Mouse (Mus musculus) heart, embryonic 11.5 days (tissue): ENCODE results near the gene Pbld2. TPM values are rescaled to one million over a fixed set of nuclear protein-coding genes. Genes with fewer than 3 reads are reported as not detected.
"Not testable (repeated sequence)": the region's sequence is repeated elsewhere in the genome, so short reads cannot be mapped to it uniquely, and the experiment has no call there.

Experiments used
- ATAC-seq: fragments of 200-750 bp; cut with Nextera tagmentation; replicated peaks from 2 replicates; pipeline ENCODE4 v1.8.0; 2017; ENCODE audit warnings: moderate library complexity; ENCODE audit not compliant: insufficient number of reproducible peaks, low FRiP score, low TSS enrichment
- H3K27ac ChIP-seq: fragments of 300-500 bp; sonication (generic); 2 replicates; pipeline ENCODE4 v1.5.1; 2014; ENCODE audit warnings: mild to moderate bottlenecking, low read depth, low read length
- H3K27me3 ChIP-seq: fragments of 300-500 bp; sonication (generic); 2 replicates; pipeline ENCODE4 v1.6.1; 2014; ENCODE audit warnings: mild to moderate bottlenecking, low read length, mixed read lengths; ENCODE audit not compliant: control insufficient read depth, insufficient read depth
- H3K36me3 ChIP-seq: fragments of 300-500 bp; sonication (generic); 2 replicates; pipeline ENCODE4 v1.6.1; 2014; ENCODE audit warnings: mild to moderate bottlenecking, low read length, moderate library complexity, mixed read lengths; ENCODE audit not compliant: control insufficient read depth, insufficient read depth
- H3K4me1 ChIP-seq: fragments of 300-500 bp; sonication (generic); 2 replicates; pipeline ENCODE4 v1.6.1; 2014; ENCODE audit warnings: low read length; ENCODE audit not compliant: control insufficient read depth, insufficient read depth
- H3K4me2 ChIP-seq: fragments of 300-500 bp; sonication (generic); 2 replicates; pipeline ENCODE4 v1.6.1; 2014; ENCODE audit warnings: mild to moderate bottlenecking, moderate library complexity
- H3K4me3 ChIP-seq: fragments of 300-500 bp; sonication (generic); 2 replicates; pipeline ENCODE4 v1.5.1; 2014; ENCODE audit warnings: low read depth, low read length
- H3K9ac ChIP-seq: fragments of 300-500 bp; sonication (generic); 2 replicates; pipeline ENCODE4 v1.6.1; 2014; ENCODE audit warnings: mild to moderate bottlenecking, low read depth, low read length, moderate library complexity
- H3K9me3 ChIP-seq: fragments of 300-500 bp; sonication (generic); replicated peaks from 2 replicates; pipeline ENCODE4 v1.6.1; 2016; ENCODE audit warnings: low read length; ENCODE audit not compliant: control insufficient read depth
- WGBS: fragments of 180-500 bp; shearing (Covaris S2); extraction: QIAGEN DNeasy Blood & Tissue Kit; methylation state at CpG from one replicate; pipeline ENCODE4 v1.1.7; 2014; ENCODE audit not compliant: insufficient replicate concordance; 5-methylcytosine and 5-hydroxymethylcytosine counted together
- polyA plus RNA-seq: library from polyadenylated mRNA; unstranded; fragments of >200 nt; fragmentation: Nextera tagmentation; extraction: Ambion mirVana; gene quantifications from 2 replicates; pipeline ENCODE4 v1.2.1, GENCODE M21; 2014

Gene Pbld2
- polyA plus RNA-seq, 1 experiment from 2014 or later, result 0.67 TPM

DNA sequence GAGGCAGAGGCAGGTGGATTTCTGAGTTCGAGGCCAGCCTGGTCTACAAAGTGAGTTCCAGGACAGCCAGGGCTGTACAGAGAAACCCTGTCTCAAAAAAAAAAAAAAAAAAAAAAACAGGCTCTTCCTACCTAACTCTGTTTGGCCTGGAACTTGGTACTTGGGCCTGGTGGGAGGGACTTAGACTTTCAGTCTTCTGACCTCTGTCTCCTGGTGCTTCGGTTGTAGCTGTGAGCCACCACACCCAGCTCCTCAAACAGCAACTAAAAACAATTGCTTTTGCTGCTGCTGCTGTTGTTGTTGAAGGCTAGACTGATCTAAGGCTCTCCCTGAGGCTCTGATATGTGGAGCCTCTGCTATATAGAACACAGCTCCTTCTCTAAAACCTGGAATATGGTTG, 25.0 kb downstream of the Pbld2 start:
- H3K36me3 ChIP-seq, result no peaks in the 10 kb centered on the region
- H3K4me2 ChIP-seq, result no peak overlapping the region
- no peaks in the 10 kb centered on the region for H3K4me1 ChIP-seq
- no peak for ATAC-seq
- H3K9me3 ChIP-seq, result no peaks in the 10 kb centered on the region
- no peak overlapping the region for H3K4me3 ChIP-seq
- 70% methylated on average over 1 of the region's 2 CpGs for WGBS
- no peak overlapping the region for H3K27ac ChIP-seq
- no peak overlapping the region for H3K9ac ChIP-seq
- H3K27me3 ChIP-seq, result no peaks in the 10 kb centered on the region

DNA sequence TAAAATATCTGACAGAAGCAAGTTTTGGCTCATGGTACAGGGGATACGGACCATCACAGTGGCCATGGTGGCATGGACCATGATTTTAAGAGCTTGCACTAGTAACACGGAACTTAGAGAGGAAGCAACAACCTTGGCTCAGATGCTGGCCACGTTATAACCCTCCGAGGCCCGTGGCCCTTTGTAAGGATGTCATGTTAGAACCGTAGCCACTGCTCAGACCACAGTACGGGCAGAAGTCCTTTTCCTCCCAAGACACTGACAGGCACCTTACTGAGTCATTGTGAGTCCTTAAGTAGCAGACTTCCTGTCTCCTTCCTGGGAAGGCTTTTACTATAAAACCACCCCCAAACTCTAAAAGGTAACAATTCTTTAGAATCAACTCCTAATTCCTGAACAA, 27.2 kb downstream of the Pbld2 start:
- H3K27ac ChIP-seq, result no peak overlapping the region
- H3K9ac ChIP-seq, result no peak overlapping the region
- H3K27me3 ChIP-seq, result no peaks in the 10 kb centered on the region
- no peaks in the 10 kb centered on the region for H3K36me3 ChIP-seq
- WGBS, result 76% methylated on average over 7 of the region's 7 CpGs
- no peak overlapping the region for H3K4me2 ChIP-seq
- no peaks in the 10 kb centered on the region for H3K4me1 ChIP-seq
- H3K4me3 ChIP-seq, result no peak overlapping the region
- no peaks in the 10 kb centered on the region for H3K9me3 ChIP-seq
- ATAC-seq, result no peak

DNA sequence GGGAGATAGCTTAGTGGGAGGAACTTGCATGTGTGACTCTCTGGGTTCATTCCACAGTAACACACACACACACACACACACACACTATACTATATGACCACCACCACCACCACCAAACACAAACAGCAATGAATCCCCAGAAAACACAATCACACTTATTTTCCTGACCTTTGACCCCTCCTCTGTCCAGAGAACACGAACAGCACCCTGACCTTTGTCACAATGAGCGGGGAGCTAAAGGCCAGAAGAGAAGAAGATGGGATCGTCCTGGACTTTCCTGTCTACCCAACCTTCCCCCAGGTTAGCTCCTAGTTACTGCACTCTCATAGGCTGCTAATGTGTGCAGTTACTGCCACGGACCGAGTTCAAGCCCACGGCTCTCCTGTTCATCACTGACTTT, 27.9 kb downstream of the Pbld2 start:
- Histone ChIP-seq H3K4me2 (no peak overlapping the region), H3K9ac (no peak overlapping the region), H3K27ac (no peak overlapping the region), H3K9me3 (no peaks in the 10 kb centered on the region), H3K36me3 (no peaks in the 10 kb centered on the region), H3K4me1 (no peaks in the 10 kb centered on the region), H3K27me3 (no peaks in the 10 kb centered on the region), H3K4me3 (no peak overlapping the region)
- 75% methylated on average over 6 of the region's 6 CpGs for WGBS
- ATAC-seq, result no peak

DNA sequence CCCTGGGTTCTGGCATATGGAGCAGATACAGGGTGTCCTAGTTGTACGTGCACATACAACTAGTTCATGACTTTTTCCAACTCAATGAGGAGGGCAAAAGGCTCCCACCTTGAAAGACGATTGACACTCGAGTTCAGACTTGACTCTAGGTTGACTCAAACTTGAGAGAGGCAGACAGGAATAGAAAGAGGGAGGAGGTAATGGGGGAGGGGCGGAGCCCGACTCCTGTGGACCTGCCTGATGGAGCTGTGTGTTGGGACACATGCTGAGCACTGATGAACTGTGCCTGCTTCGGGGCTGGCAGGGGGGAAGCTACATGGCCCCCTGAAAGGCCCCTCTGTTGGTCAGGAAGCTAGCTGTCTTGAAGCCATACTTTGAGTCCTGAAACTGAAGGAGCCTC, 28.9 kb downstream of the Pbld2 start:
- H3K27me3 ChIP-seq, result no peaks in the 10 kb centered on the region
- H3K4me1 ChIP-seq, result no peaks in the 10 kb centered on the region
- no peak overlapping the region for H3K9ac ChIP-seq
- no peaks in the 10 kb centered on the region for H3K36me3 ChIP-seq
- no peaks in the 10 kb centered on the region for H3K9me3 ChIP-seq
- WGBS, result 44% methylated on average over 6 of the region's 6 CpGs
- ATAC-seq, result no peak
- H3K4me3 ChIP-seq, result no peak overlapping the region
- no peak overlapping the region for H3K27ac ChIP-seq
- no peak overlapping the region for H3K4me2 ChIP-seq

DNA sequence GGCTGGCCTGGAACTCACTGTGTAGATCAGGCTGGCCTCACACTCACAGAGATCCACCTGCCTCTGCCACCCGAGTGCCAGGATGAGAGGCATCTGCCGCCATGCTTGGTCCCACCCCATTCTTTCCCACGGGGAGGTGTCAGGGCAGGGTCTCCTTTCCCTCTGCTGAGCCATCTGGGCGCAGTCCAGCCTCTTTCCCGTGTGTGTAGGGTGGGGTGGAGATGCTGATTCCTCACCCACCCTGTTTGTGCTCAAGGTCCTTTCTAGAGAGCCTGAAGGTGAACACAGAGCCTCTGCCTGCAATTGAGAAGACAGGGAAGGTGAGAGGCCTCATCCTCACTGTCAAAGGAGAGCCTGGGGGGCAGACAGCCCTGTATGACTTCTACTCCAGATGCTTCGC, 30.0 kb downstream of the Pbld2 start:
- WGBS, result 72% methylated on average over 6 of the region's 6 CpGs
- H3K9ac ChIP-seq, H3K27me3 ChIP-seq, H3K36me3 ChIP-seq, H3K4me2 ChIP-seq, H3K4me1 ChIP-seq, H3K27ac ChIP-seq, H3K9me3 ChIP-seq, H3K4me3 ChIP-seq, ATAC-seq: not testable (repeated sequence)

DNA sequence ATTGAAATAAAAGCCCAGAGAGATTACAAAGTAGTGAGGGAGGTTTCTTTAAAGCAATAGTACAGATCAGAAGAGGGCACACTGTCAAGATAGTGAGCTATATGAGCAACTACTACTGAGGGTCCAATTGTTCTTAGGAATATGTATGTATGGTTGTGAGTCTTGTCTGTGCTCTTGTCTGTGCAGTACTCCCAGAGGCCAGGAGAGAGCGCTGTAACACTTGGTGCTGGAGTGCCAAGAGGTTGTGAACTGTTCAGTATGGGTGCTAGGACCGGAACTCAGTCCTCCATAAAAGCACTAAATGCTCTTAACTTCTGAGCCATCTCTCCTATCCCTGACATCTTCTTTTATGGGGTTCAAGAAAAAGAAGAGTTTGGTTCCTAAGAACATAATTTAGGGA, 30.5 kb downstream of the Pbld2 start:
- no peaks in the 10 kb centered on the region for H3K4me1 ChIP-seq
- H3K36me3 ChIP-seq, result no peaks in the 10 kb centered on the region
- H3K27me3 ChIP-seq, result no peaks in the 10 kb centered on the region
- ATAC-seq, result no peak
- no peak overlapping the region for H3K4me2 ChIP-seq
- WGBS, result 67% methylated on average over 2 of the region's 2 CpGs
- no peaks in the 10 kb centered on the region for H3K9me3 ChIP-seq
- H3K27ac ChIP-seq, result no peak overlapping the region
- no peak overlapping the region for H3K9ac ChIP-seq
- H3K4me3 ChIP-seq, result no peak overlapping the region

DNA sequence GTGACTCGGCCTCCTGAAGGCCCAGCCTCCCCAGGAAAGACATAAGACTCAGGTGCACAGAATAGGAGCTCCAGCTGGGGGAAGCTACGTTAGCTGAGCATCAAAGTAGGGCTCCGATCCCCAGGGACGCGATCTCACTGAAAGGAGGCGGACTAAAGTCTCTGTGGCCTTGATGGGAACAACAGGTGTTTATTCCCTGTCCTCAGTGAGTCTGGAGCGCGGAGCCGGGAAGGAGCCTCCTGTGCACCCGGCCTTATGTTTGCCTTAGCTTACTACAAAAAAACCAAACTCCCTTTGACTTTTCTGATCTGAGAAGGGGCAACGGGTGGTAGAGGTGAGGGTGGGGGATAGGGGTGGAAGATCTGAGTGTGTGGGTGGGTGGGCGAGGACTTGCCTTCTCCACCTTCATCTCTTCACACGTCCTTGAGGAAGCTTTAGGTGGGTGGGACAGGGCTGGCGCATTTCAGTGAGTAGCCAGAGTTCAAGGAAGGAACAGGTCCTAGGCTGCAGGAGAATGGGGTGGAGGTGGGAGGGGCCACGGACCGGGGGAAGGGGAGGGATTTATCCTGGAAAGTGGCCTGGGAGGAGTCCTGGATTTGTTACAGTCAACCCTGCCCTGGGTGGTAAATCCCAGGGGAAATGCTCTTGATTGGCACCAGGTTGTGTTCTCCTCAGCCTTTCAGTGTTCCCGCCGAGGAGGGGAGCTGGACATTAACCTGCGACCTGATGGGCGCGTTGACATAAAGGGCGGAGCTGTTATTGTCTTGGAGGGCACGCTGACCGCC, 33.0 kb downstream of the Pbld2 start:
- Histone ChIP-seq H3K4me2 (peak overlapping the region; percentile 34), H3K36me3 (no peaks in the 10 kb centered on the region), H3K4me1 (no peaks in the 10 kb centered on the region), H3K9me3 (no peaks in the 10 kb centered on the region), H3K9ac (no peak overlapping the region), H3K27ac (no peak overlapping the region), H3K27me3 (peaks cover 4% of the 10 kb centered on the region; the same call in 1 of the 2 replicates), H3K4me3 (no peak overlapping the region)
- no peak for ATAC-seq
- WGBS, result 33% methylated on average over 24 of the region's 24 CpGs

DNA sequence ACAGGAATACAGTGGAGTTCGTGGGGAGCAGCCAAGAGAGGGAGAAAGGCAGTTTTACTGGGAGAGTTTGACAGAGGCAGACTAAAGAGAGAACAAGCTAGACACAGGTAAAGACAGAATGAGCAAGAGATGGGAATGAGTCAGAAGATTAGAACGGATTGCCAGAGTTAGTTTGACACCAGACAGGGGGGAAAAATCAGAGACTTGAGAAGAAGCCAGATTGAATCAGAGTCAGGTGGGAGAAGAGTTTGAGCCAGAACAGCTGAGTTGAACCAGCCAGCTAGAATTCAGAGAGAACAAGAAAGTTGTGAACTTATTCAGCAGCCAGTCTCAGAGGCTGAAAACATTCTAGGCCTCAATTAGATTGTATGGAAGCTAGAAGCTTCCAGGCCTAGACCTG, 35.7 kb downstream of the Pbld2 start, which contains the start of gene Pbld1:
Gene Pbld1, plus strand, starts transcription at position 301 of the 400 bp plus-strand sequence.
- Histone ChIP-seq H3K27ac (no peak within 1 kb of the TSS), H3K4me2 (no peak within 1 kb of the TSS), H3K4me1 (no peaks in the 10 kb centered on the region), H3K36me3 (no peaks in the 10 kb centered on the region), H3K9ac (no peak within 1 kb of the TSS), H3K9me3 (no peaks in the 10 kb centered on the region), H3K4me3 (no peak within 1 kb of the TSS), H3K27me3 (peaks cover 4% of the 10 kb centered on the region; the same call in 1 of the 2 replicates)
- no peak for ATAC-seq
- WGBS, result 82% methylated on average over 2 of the region's 2 CpGs

DNA sequence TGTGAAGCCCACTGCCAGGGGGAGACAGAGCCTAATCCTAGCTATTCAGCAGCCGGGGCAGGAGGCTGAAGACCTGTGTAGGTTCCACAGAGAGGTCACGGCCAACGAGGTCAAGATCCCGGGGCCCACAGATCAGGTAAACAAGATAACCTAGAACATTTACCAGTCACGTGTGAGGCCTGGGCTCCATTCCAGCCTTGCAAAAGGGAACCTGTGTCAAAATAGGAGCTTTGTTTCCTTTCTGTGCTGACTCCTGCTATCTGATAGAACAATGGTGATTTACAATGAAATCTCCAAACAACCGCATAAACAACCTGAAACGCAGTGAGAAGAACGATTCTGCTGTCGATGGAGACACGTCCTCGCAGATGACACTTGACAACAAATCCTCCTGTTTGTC, 36.3 kb downstream of the Pbld2 start:
- H3K27ac ChIP-seq, result no peak overlapping the region
- 64% methylated on average over 11 of the region's 11 CpGs for WGBS

More for the DNA sequence above, 36.3 kb downstream of the Pbld2 start:
- ATAC-seq, result no peak
- no peak overlapping the region for H3K4me3 ChIP-seq
- H3K4me1 ChIP-seq, result no peaks in the 10 kb centered on the region
- no peak overlapping the region for H3K4me2 ChIP-seq
- H3K9ac ChIP-seq, result no peak overlapping the region
- H3K27me3 ChIP-seq, result peaks cover 4% of the 10 kb centered on the region; the same call in 1 of the 2 replicates
- H3K36me3 ChIP-seq, result no peaks in the 10 kb centered on the region
- no peaks in the 10 kb centered on the region for H3K9me3 ChIP-seq
